Mouse (Mus musculus): ENCODE data around the gene Rnf4. TPM values are rescaled to one million over a fixed set of nuclear protein-coding genes. Genes with fewer than 3 reads are reported as not detected.

Rnf4 gene
- polyA plus RNA-seq, 1 experiment from 2014 or later: 68.5 TPM

- ATAC-seq: no peak
- no peaks in the 10 kb centered on the region for H3K27me3 ChIP-seq (replicated peaks; ENCODE audit: insufficient read depth, low read length)
- no peak overlapping the region for H3K4me2 ChIP-seq (replicated peaks; ENCODE audit: low read depth, low read length)
- H3K27ac ChIP-seq (ENCODE audit: low read length): no peak overlapping the region
- no peak for DNase-seq (ENCODE audit: low spot score)
- no peaks in the 10 kb centered on the region for H3K36me3 ChIP-seq (ENCODE audit: insufficient read depth, low read length)
- no peaks in the 10 kb centered on the region for H3K4me1 ChIP-seq (ENCODE audit: insufficient read depth, low read depth, low read length)
- H3K9ac ChIP-seq (replicated peaks; ENCODE audit: low read depth): no peak overlapping the region
- no peak overlapping the region for H3K4me3 ChIP-seq (ENCODE audit: low read depth, low read length)
- TF ChIP-seq EP300 (IDR thresholded peaks at IDR 0.05): no peak
- TF ChIP-seq CTCF (IDR thresholded peaks at IDR 0.05): no peak
- H3K9me3 ChIP-seq (ENCODE audit: low read length): no peaks in the 10 kb centered on the region
- WGBS: 71% methylated on average over 2 of the region's 2 CpGs
These were observed 59.9 kb downstream of the Rnf4 start for GRCm38 (mm10) chr5:34395850-34396540.

- WGBS: 83% methylated on average over 2 of the region's 2 CpGs
- DNase-seq (ENCODE audit: low spot score): no peak
- H3K4me1 ChIP-seq (ENCODE audit: insufficient read depth, low read depth, low read length): no peaks in the 10 kb centered on the region
These were observed 61.8 kb downstream of the Rnf4 start for GRCm38 (mm10) chr5:34397866-34398265.

GRCm38 (mm10) chr5:34398326-34398725 is 62.2 kb downstream of the Rnf4 start:
- no peaks in the 10 kb centered on the region for H3K36me3 ChIP-seq (ENCODE audit: insufficient read depth, low read length)
- no peak overlapping the region for H3K4me2 ChIP-seq (replicated peaks; ENCODE audit: low read depth, low read length)
- no peaks in the 10 kb centered on the region for H3K27me3 ChIP-seq (replicated peaks; ENCODE audit: insufficient read depth, low read length)
- DNase-seq (ENCODE audit: low spot score): no peak
- no peak for ATAC-seq
- no peak overlapping the region for H3K27ac ChIP-seq (ENCODE audit: low read length)
- WGBS: 63% methylated on average over 1 of the region's 1 CpGs
- H3K4me3 ChIP-seq (ENCODE audit: low read depth, low read length): no peak overlapping the region
- H3K4me1 ChIP-seq (ENCODE audit: insufficient read depth, low read depth, low read length): no peaks in the 10 kb centered on the region
- H3K9ac ChIP-seq (replicated peaks; ENCODE audit: low read depth): no peak overlapping the region
- TF ChIP-seq CTCF (IDR thresholded peaks at IDR 0.05) (no peak), EP300 (IDR thresholded peaks at IDR 0.05) (no peak)
- H3K9me3 ChIP-seq (ENCODE audit: low read length): no peaks in the 10 kb centered on the region

More at GRCm38 (mm10) chr5:34397866-34398265, 61.8 kb downstream of the Rnf4 start:
- H3K4me3 ChIP-seq (ENCODE audit: low read depth, low read length): no peak overlapping the region
- no peak overlapping the region for H3K27ac ChIP-seq (ENCODE audit: low read length)
- no peak for ATAC-seq
- no peak overlapping the region for H3K9ac ChIP-seq (replicated peaks; ENCODE audit: low read depth)
- no peaks in the 10 kb centered on the region for H3K9me3 ChIP-seq (ENCODE audit: low read length)
- no peak overlapping the region for H3K4me2 ChIP-seq (replicated peaks; ENCODE audit: low read depth, low read length)
- H3K36me3 ChIP-seq (ENCODE audit: insufficient read depth, low read length): no peaks in the 10 kb centered on the region
- H3K27me3 ChIP-seq (replicated peaks; ENCODE audit: insufficient read depth, low read length): no peaks in the 10 kb centered on the region
- TF ChIP-seq EP300 (IDR thresholded peaks at IDR 0.05) (no peak), CTCF (IDR thresholded peaks at IDR 0.05) (peak; percentile 33)

Other genes starting within 250 kb of the Rnf4 start
- 0.63 and 0.99 TPM in 2 replicates for gene Poln, start 166.8 kb upstream of the Rnf4 start, polyA plus RNA-seq (2015; fragmentation: Nextera tagmentation; extraction: Ambion mirVana)
- gene Haus3, start 166.8 kb upstream of the Rnf4 start, polyA plus RNA-seq (2015; fragmentation: Nextera tagmentation; extraction: Ambion mirVana): 8.2 and 8.6 TPM in 2 replicates
- 65.1 and 68.2 TPM in 2 replicates for gene Mxd4, start 148.6 kb upstream of the Rnf4 start, polyA plus RNA-seq (2015; fragmentation: Nextera tagmentation; extraction: Ambion mirVana)
- gene Zfyve28, start 47.8 kb upstream of the Rnf4 start, polyA plus RNA-seq (2015; fragmentation: Nextera tagmentation; extraction: Ambion mirVana): 0.16 and 0.24 TPM in 2 replicates
- gene Cfap99, start 47.7 kb upstream of the Rnf4 start, polyA plus RNA-seq (2015; fragmentation: Nextera tagmentation; extraction: Ambion mirVana): 0.35 and 0.71 TPM in 2 replicates
- 7.0 and 7.9 TPM in 2 replicates for gene Fam193a, start 33.6 kb downstream of the Rnf4 start, polyA plus RNA-seq (2015; fragmentation: Nextera tagmentation; extraction: Ambion mirVana)
- gene Tnip2, start 177.7 kb downstream of the Rnf4 start, polyA plus RNA-seq (2015; fragmentation: Nextera tagmentation; extraction: Ambion mirVana): 23.3 and 24.2 TPM in 2 replicates
- gene Sh3bp2, start 189.5 kb downstream of the Rnf4 start, polyA plus RNA-seq (2015; fragmentation: Nextera tagmentation; extraction: Ambion mirVana): 7.7 and 9.2 TPM in 2 replicates
- 135 and 145 TPM in 2 replicates for gene Add1, start 237.4 kb downstream of the Rnf4 start, polyA plus RNA-seq (2015; fragmentation: Nextera tagmentation; extraction: Ambion mirVana)

All from lung, postnatal 0 days (tissue).